8 mouse cellular contexts compared by ENCODE assay signal in genomic region chr6:115774501-115774921, GRCm38 (mm10). TPM values are rescaled to one million over a fixed set of nuclear protein-coding genes. Genes with fewer than 3 reads are reported as not detected.
DNase-seq lines count a peak whose midpoint lies in the region; ATAC-seq and TF ChIP-seq lines count a peak whose summit lies in the region.

Cand2 (plus strand) TSS chr6:115774538.

- no peak for TF ChIP-seq CTCF in cerebellum, adult 2 months (IDR thresholded peaks at IDR 0.05; ENCODE audit: borderline replicate concordance, insufficient read depth, low read depth, low read length)
- TF ChIP-seq CTCF in liver, postnatal 0 days (IDR thresholded peaks at IDR 0.05; ENCODE audit: low read depth), result no peak

- H3K9ac ChIP-seq in hindbrain, embryonic 14.5 days, result peak within 1 kb of the TSS; percentile 93
- peak within 1 kb of the TSS; percentile 74 for H3K9ac ChIP-seq in liver, postnatal 0 days (replicated peaks)

- peak within 1 kb of the TSS; percentile 88 for H3K4me2 ChIP-seq in hindbrain, embryonic 14.5 days (replicated peaks)
- H3K4me2 ChIP-seq in liver, postnatal 0 days (ENCODE audit: low read depth, low read length), result peak within 1 kb of the TSS; percentile 92

- ATAC-seq in hindbrain, embryonic 14.5 days (ENCODE audit: low FRiP score), result peak; percentile 83
- ATAC-seq in liver, postnatal 0 days, result peak; percentile 59

- no peaks in the 10 kb centered on the region for H3K36me3 ChIP-seq in hindbrain, embryonic 14.5 days (replicated peaks; ENCODE audit: control insufficient read depth, insufficient read depth)
- H3K36me3 ChIP-seq in liver, postnatal 0 days (replicated peaks; ENCODE audit: insufficient read depth, low read length), result no peaks in the 10 kb centered on the region

- no peak for TF ChIP-seq EP300 in liver, postnatal 0 days (IDR thresholded peaks at IDR 0.05; ENCODE audit: low read depth)

- WGBS in cerebellum, adult 2 months, result under 1% methylated on average over 24 of the region's 28 CpGs
- 1% methylated on average over 24 of the region's 28 CpGs for WGBS in hindbrain, embryonic 14.5 days
- WGBS in liver, postnatal 0 days (ENCODE audit: insufficient replicate concordance), result 2% methylated on average over 19 of the region's 28 CpGs

- TF ChIP-seq POLR2A in cerebellum, adult 2 months (IDR thresholded peaks at IDR 0.05; ENCODE audit: borderline replicate concordance, insufficient read depth, low read length), result no peak

- H3K27ac ChIP-seq in cerebellum, adult 2 months (ENCODE audit: insufficient read depth, low read length), result peak within 1 kb of the TSS; percentile 67
- H3K27ac ChIP-seq in hindbrain, embryonic 14.5 days, result peak within 1 kb of the TSS; percentile 84
- no peak within 1 kb of the TSS for H3K27ac ChIP-seq in liver, postnatal 0 days (ENCODE audit: low read depth)

- peak within 1 kb of the TSS; percentile 64 for H3K4me3 ChIP-seq in cerebellum, adult 2 months (replicated peaks; ENCODE audit: insufficient read depth, low read depth, low read length)
- peak within 1 kb of the TSS; percentile 90 for H3K4me3 ChIP-seq in hindbrain, embryonic 14.5 days (replicated peaks; ENCODE audit: low read length)
- H3K4me3 ChIP-seq in liver, postnatal 0 days (ENCODE audit: low read depth, low read length), result peak within 1 kb of the TSS; percentile 64

- no peaks in the 10 kb centered on the region for H3K27me3 ChIP-seq in cerebellum, adult 2 months (ENCODE audit: control insufficient read depth, insufficient read depth, low read length)
- no peaks in the 10 kb centered on the region for H3K27me3 ChIP-seq in hindbrain, embryonic 14.5 days (ENCODE audit: control insufficient read depth, insufficient read depth, low read length)
- no peaks in the 10 kb centered on the region for H3K27me3 ChIP-seq in liver, postnatal 0 days (ENCODE audit: insufficient read depth, low read length)

- peak; percentile 53 to 69 for DNase-seq in urinary bladder, postnatal 4 days (ENCODE audit: low spot score in 2 of 2)
- no peak for DNase-seq in urinary bladder, postnatal 36 days (ENCODE audit: low spot score in 2 of 2)
- peak; percentile 37 to 53 for DNase-seq in cerebellum, adult 2 months
- DNase-seq in forelimb bud, embryonic 11.5 days (ENCODE audit: low read depth, low spot score), result peak; percentile 69
- DNase-seq in hindbrain, embryonic 14.5 days (ENCODE audit: low spot score), result peak; percentile 71
- DNase-seq in liver, postnatal 0 days, result peak; percentile 64
- peak; percentile 81 for DNase-seq in retina, embryonic 14.5 days (ENCODE audit: low spot score)
- no peak for DNase-seq in c-Kit-positive CD71-positive TER-119-positive erythroid progenitor cells, embryonic 14.5 days (ENCODE audit: low spot score)

- H3K9me3 ChIP-seq in hindbrain, embryonic 14.5 days (ENCODE audit: control insufficient read depth, low read length), result no peaks in the 10 kb centered on the region
- no peaks in the 10 kb centered on the region for H3K9me3 ChIP-seq in liver, postnatal 0 days (ENCODE audit: low read length)

- H3K4me1 ChIP-seq in cerebellum, adult 2 months (ENCODE audit: control insufficient read depth, insufficient read depth, low read length), result peaks cover 13% of the 10 kb centered on the region; the same call in 1 of the 2 replicates
- peaks cover 22% of the 10 kb centered on the region for H3K4me1 ChIP-seq in hindbrain, embryonic 14.5 days (replicated peaks; ENCODE audit: control insufficient read depth, insufficient read depth, low read length)
- H3K4me1 ChIP-seq in liver, postnatal 0 days (ENCODE audit: insufficient read depth), result peaks cover 23% of the 10 kb centered on the region

RNA-seq across cellular contexts. Expression of gene Cand2, which starts in this region (rescaled TPM):
- 5.1 and 6.7 TPM in 2 replicates for polyA plus RNA-seq in cerebellum, adult 2 months (2012; rRNA removed)
- 10.6 and 11.1 TPM in 2 replicates for polyA plus RNA-seq in hindbrain, embryonic 14.5 days (2014; fragmentation: Nextera tagmentation; extraction: Ambion mirVana)
- polyA plus RNA-seq in liver, postnatal 0 days (2015; fragmentation: Nextera tagmentation; extraction: Ambion mirVana), result 0.59 and 0.61 TPM in 2 replicates

Comparison
In these comparisons a context has a peak if more than half of its experiments do, and no peak if none do; other contexts are left out.
1. DNase-seq: peak in urinary bladder, postnatal 4 days (2 of 2), cerebellum, adult 2 months (2 of 2), forelimb bud, embryonic 11.5 days (single experiment), hindbrain, embryonic 14.5 days (single experiment) and retina, embryonic 14.5 days (single experiment); none in urinary bladder, postnatal 36 days (0 of 2) and c-Kit-positive CD71-positive TER-119-positive erythroid progenitor cells, embryonic 14.5 days (single experiment).
2. Peak in DNase-seq, ATAC-seq, H3K4me3 ChIP-seq, H3K9ac ChIP-seq and H3K4me2 ChIP-seq in liver, postnatal 0 days; RNA of the gene not detected or under 1 TPM.
3. Peak in every context shown above with its lines, with median percentiles within 50 percentile points of each other: H3K4me3 ChIP-seq.